Mouse (Mus musculus) intestine, embryonic 16.5 days (tissue): ENCODE data around the gene Bhlhe40. TPM values are rescaled to one million over a fixed set of nuclear protein-coding genes. Genes with fewer than 3 reads are reported as not detected.

Experiments used
- ATAC-seq: fragments of 200-750 bp; cut with Nextera tagmentation; 2 replicates; pipeline ENCODE4 v1.8.0; 2017; ENCODE audit warnings: moderate TSS enrichment, moderate library complexity
- H3K27ac ChIP-seq: fragments of 300-500 bp; sonication (generic); 2 replicates; pipeline ENCODE4 v1.5.1; 2014; ENCODE audit warnings: mild to moderate bottlenecking, low read length
- H3K27me3 ChIP-seq: fragments of 300-500 bp; sonication (generic); replicated peaks from 2 replicates; pipeline ENCODE4 v1.6.1; 2014; ENCODE audit warnings: low read length, control low read depth, mixed read lengths; ENCODE audit not compliant: control insufficient read depth, insufficient read depth
- H3K36me3 ChIP-seq: fragments of 300-500 bp; sonication (generic); 2 replicates; pipeline ENCODE4 v1.6.1; 2014; ENCODE audit warnings: low read length, control low read depth; ENCODE audit not compliant: control insufficient read depth, insufficient read depth
- H3K4me1 ChIP-seq: fragments of 300-500 bp; sonication (generic); 2 replicates; pipeline ENCODE4 v1.6.1; 2014; ENCODE audit warnings: low read length, control low read depth, mixed read lengths; ENCODE audit not compliant: control insufficient read depth, insufficient read depth
- H3K4me2 ChIP-seq: fragments of 300-500 bp; sonication (generic); 2 replicates; pipeline ENCODE4 v1.6.1; 2014; ENCODE audit warnings: low read depth, low read length, control low read depth
- H3K4me3 ChIP-seq: fragments of 300-500 bp; sonication (generic); 2 replicates; pipeline ENCODE4 v1.5.1; 2014; ENCODE audit warnings: mild to moderate bottlenecking, low read length
- H3K9ac ChIP-seq: fragments of 300-500 bp; sonication (generic); 2 replicates; pipeline ENCODE4 v1.6.1; 2014; ENCODE audit warnings: low read depth, low read length
- H3K9me3 ChIP-seq: fragments of 300-500 bp; sonication (generic); 2 replicates; pipeline ENCODE4 v1.6.1; 2016; ENCODE audit warnings: low read length, control low read depth; ENCODE audit not compliant: control insufficient read depth
- WGBS: fragments of 180-500 bp; shearing (Covaris S2); extraction: QIAGEN DNeasy Blood & Tissue Kit; methylation state at CpG from one replicate; pipeline ENCODE4 v1.1.7; 2014; 5-methylcytosine and 5-hydroxymethylcytosine counted together
- polyA plus RNA-seq: library from polyadenylated mRNA; unstranded; fragments of >200 nt; fragmentation: Nextera tagmentation; extraction: Ambion mirVana; gene quantifications from 2 replicates; pipeline ENCODE4 v1.2.1, GENCODE M21; 2015

Bhlhe40 gene
- polyA plus RNA-seq, 1 experiment from 2014 or later: 60.7 TPM

- ATAC-seq: no peak
- H3K36me3 ChIP-seq: no peaks in the 10 kb centered on the region
- H3K4me3 ChIP-seq: no peak overlapping the region
- no peak overlapping the region for H3K4me2 ChIP-seq
- H3K9ac ChIP-seq: no peak overlapping the region
- 0 out of 2 replicates have a peak, but pooled peaks cover 3% of the 10 kb centered on the region for H3K4me1 ChIP-seq
- 69% methylated on average over 5 of the region's 5 CpGs for WGBS
- no peaks in the 10 kb centered on the region for H3K27me3 ChIP-seq
- no peak overlapping the region for H3K27ac ChIP-seq
- no peaks in the 10 kb centered on the region for H3K9me3 ChIP-seq
Measured at GRCm38 (mm10) chr6:108644311-108644710, 16.1 kb upstream of the Bhlhe40 start.

DNA sequence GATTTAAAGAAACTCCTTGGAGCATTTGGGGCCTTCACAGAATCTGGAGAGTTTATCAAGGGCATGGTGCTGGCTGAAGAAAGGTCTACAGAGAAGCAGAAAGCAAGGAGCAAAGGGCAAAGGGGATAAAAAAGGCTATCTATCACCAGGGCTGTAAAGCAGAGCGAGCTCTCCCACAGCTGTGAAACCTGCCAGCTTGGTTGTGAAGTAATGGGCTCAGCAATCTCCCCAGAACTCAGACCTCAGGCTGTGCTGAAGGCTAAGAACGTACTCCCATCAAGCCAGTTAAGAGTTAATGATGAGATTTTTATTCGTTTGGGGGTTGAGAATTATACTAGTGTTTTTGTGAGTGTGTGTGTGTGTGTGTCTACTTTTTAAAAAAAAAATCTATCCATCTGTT, 13.3 kb upstream of the Bhlhe40 start:
- no peak overlapping the region for H3K4me3 ChIP-seq
- WGBS: 30% methylated on average over 3 of the region's 3 CpGs
- H3K4me1 ChIP-seq: 0 out of 2 replicates have a peak, but pooled peaks cover 3% of the 10 kb centered on the region
- H3K9me3 ChIP-seq: no peaks in the 10 kb centered on the region
- peak overlapping the region; percentile 53; the same call in 1 of the 2 replicates for H3K27ac ChIP-seq
- no peak overlapping the region for H3K4me2 ChIP-seq
- ATAC-seq: peak; percentile 83
- no peak overlapping the region for H3K9ac ChIP-seq
- no peaks in the 10 kb centered on the region for H3K27me3 ChIP-seq
- no peaks in the 10 kb centered on the region for H3K36me3 ChIP-seq

- H3K4me1 ChIP-seq: 0 out of 2 replicates have a peak, but pooled peaks cover 3% of the 10 kb centered on the region
- no peak overlapping the region for H3K27ac ChIP-seq
- no peak overlapping the region for H3K4me2 ChIP-seq
- no peak for ATAC-seq
- 58% methylated on average over 6 of the region's 6 CpGs for WGBS
- no peaks in the 10 kb centered on the region for H3K9me3 ChIP-seq
- H3K27me3 ChIP-seq: no peaks in the 10 kb centered on the region
- H3K4me3 ChIP-seq: no peak overlapping the region
- no peak overlapping the region for H3K9ac ChIP-seq
- no peaks in the 10 kb centered on the region for H3K36me3 ChIP-seq
Measured at GRCm38 (mm10) chr6:108648072-108648471, 12.4 kb upstream of the Bhlhe40 start.

DNA sequence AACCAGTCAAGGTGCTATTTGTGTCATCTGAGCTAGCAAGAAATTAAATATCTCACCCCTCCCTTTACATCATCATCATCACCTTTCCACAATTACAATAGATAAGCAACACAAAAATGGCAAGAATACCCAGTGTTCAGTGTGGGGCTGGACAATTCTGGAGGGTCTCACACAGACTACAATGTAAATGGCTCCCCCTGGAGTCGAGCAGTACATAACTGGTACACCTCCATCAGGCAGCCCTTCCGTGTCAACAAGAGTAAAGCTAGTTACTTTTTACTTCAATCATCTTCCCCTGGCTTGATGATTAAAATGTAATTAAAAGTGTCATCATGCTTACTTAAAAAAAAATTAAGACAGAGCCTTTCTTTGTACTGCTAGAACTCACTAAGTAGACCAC, 4.6 kb upstream of the Bhlhe40 start:
- H3K4me3 ChIP-seq: no peak overlapping the region
- no peak overlapping the region for H3K27ac ChIP-seq
- H3K9me3 ChIP-seq: no peaks in the 10 kb centered on the region
- no peak overlapping the region for H3K4me2 ChIP-seq
- no peaks in the 10 kb centered on the region for H3K27me3 ChIP-seq
- peaks cover 11% of the 10 kb centered on the region for H3K4me1 ChIP-seq
- H3K36me3 ChIP-seq: no peaks in the 10 kb centered on the region
- ATAC-seq: no peak
- H3K9ac ChIP-seq: no peak overlapping the region
- 57% methylated on average over 2 of the region's 2 CpGs for WGBS

- Histone ChIP-seq H3K4me1 (peaks cover 19% of the 10 kb centered on the region), H3K4me2 (peak overlapping the region; percentile 88), H3K4me3 (peak overlapping the region; percentile 54), H3K9ac (peak overlapping the region; percentile 81), H3K27ac (peak overlapping the region; percentile 100), H3K9me3 (no peaks in the 10 kb centered on the region), H3K36me3 (no peaks in the 10 kb centered on the region), H3K27me3 (no peaks in the 10 kb centered on the region)
- WGBS: 53% methylated on average over 3 of the region's 3 CpGs
- ATAC-seq: no peak
Measured at GRCm38 (mm10) chr6:108658051-108658415, 2.4 kb upstream of the Bhlhe40 start.

GRCm38 (mm10) chr6:108658416-108659201, 1.8 kb upstream of the Bhlhe40 start:
- peak overlapping the region; percentile 100 for H3K27ac ChIP-seq
- H3K27me3 ChIP-seq: no peaks in the 10 kb centered on the region
- no peak for ATAC-seq
- H3K4me3 ChIP-seq: peak overlapping the region; percentile 54
- H3K9ac ChIP-seq: peak overlapping the region; percentile 81
- H3K36me3 ChIP-seq: no peaks in the 10 kb centered on the region
- H3K9me3 ChIP-seq: no peaks in the 10 kb centered on the region
- WGBS: 4% methylated on average over 31 of the region's 31 CpGs
- H3K4me1 ChIP-seq: peaks cover 19% of the 10 kb centered on the region
- H3K4me2 ChIP-seq: peak overlapping the region; percentile 88

GRCm38 (mm10) chr6:108659221-108659725, 1.2 kb upstream of the Bhlhe40 start:
- peak overlapping the region; percentile 81 for H3K9ac ChIP-seq
- H3K27me3 ChIP-seq: no peaks in the 10 kb centered on the region
- H3K4me1 ChIP-seq: peaks cover 19% of the 10 kb centered on the region
- H3K9me3 ChIP-seq: no peaks in the 10 kb centered on the region
- ATAC-seq: peak; percentile 66
- peak overlapping the region; percentile 54 for H3K4me3 ChIP-seq
- H3K36me3 ChIP-seq: no peaks in the 10 kb centered on the region
- H3K27ac ChIP-seq: peak overlapping the region; percentile 100
- WGBS: under 1% methylated on average over 42 of the region's 42 CpGs
- peak overlapping the region; percentile 88 for H3K4me2 ChIP-seq

DNA sequence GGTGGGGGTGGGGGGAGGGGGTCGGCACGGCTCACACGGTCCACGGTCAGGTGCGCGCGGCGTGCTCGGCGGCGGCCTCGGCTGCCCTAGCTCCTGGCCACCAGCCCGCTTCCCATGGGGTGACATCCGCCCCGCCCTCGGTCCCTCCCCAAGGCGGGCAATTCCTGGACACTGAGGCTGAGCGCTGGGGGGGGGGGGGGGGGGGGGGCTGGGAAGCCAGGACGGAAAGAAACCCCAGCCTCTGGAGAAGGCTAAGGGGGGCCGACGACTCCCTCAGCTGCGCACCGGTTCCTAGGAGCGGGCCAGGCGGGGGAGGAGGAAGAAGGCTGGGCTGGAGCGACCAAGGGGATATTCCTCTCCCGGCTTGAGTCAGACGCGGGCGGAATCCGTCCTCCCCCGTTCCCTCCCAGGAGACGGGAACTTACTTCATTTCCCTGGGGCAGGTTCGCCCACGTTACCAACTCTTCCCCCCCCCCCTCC, 663 bp upstream of the Bhlhe40 start:
- Histone ChIP-seq H3K36me3 (no peaks in the 10 kb centered on the region), H3K4me1 (peaks cover 21% of the 10 kb centered on the region), H3K27ac (peak overlapping the region; percentile 100), H3K4me3 (peak overlapping the region; percentile 54), H3K4me2 (peak overlapping the region; percentile 88), H3K9ac (peak overlapping the region; percentile 81), H3K9me3 (no peaks in the 10 kb centered on the region), H3K27me3 (no peaks in the 10 kb centered on the region)
- 0% methylated on average over 24 of the region's 35 CpGs for WGBS
- peak; percentile 80 for ATAC-seq

- peak overlapping the region; percentile 95 for H3K27ac ChIP-seq
- WGBS: under 1% methylated on average over 18 of the region's 18 CpGs
- peaks cover 29% of the 10 kb centered on the region for H3K4me1 ChIP-seq
- H3K9me3 ChIP-seq: no peaks in the 10 kb centered on the region
- no peaks in the 10 kb centered on the region for H3K36me3 ChIP-seq
- no peaks in the 10 kb centered on the region for H3K27me3 ChIP-seq
- H3K9ac ChIP-seq: peak overlapping the region; percentile 85
- peak; percentile 10 for ATAC-seq
- H3K4me3 ChIP-seq: peak overlapping the region; percentile 54
- H3K4me2 ChIP-seq: peak overlapping the region; percentile 88
Measured at GRCm38 (mm10) chr6:108660878-108661389, 505 bp downstream of the Bhlhe40 start.
